Mouse (Mus musculus): ENCODE results near the gene Ntsr2.

The Ntsr2 gene

DNA sequence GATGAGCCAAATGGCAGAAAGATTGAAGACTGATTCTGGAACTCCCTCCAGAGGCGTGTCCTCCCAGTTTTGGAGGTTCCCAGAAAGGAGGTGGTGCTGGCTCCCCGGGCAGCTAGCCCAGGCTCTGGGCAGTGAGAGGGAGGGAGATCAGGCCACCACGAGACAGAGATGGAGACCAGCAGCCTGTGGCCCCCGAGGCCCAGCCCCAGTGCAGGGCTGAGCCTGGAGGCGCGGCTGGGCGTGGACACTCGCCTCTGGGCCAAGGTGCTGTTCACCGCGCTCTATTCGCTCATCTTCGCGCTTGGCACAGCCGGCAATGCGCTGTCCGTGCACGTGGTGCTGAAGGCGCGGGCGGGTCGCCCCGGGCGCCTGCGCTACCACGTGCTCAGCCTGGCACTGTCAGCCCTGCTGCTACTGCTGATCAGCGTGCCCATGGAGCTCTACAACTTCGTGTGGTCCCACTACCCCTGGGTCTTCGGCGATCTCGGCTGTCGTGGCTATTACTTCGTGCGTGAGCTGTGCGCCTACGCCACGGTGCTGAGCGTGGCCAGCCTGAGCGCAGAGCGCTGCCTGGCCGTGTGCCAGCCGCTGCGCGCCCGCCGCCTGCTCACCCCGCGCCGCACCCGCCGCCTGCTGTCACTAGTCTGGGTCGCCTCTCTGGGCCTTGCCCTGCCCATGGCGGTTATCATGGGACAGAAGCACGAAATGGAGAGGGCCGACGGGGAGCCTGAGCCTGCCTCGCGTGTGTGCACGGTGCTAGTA is at the start of gene Ntsr2:
Gene Ntsr2, plus strand, starts transcription at position 51 of the 762 bp plus-strand sequence.
- peak; percentile 50 to 77 for DNase-seq (ENCODE audit: low spot score in 2 of 2)

DNA sequence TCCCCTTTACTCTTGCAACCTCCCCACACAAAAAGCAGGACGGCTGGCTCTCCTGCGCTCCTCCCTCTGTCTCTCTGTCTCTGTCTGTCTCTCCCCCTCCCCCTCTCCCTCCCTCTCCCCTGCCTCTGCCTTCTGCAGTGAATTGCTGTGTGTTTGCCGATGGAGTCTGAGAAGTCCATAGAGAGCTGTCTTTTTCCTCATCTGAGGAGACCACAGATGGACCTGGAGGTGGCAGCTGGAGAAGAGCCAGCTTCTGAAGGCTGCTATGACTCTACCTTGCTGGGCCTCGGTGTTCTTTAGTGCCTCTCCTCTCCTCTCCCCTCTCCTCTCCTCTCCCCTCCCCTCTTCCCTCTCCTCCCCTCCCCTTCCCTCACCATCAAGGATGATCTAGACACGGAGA is 47.6 kb upstream of the Ntsr2 start:
- DNase-seq (ENCODE audit: low spot score in 2 of 2), result no peak

DNA sequence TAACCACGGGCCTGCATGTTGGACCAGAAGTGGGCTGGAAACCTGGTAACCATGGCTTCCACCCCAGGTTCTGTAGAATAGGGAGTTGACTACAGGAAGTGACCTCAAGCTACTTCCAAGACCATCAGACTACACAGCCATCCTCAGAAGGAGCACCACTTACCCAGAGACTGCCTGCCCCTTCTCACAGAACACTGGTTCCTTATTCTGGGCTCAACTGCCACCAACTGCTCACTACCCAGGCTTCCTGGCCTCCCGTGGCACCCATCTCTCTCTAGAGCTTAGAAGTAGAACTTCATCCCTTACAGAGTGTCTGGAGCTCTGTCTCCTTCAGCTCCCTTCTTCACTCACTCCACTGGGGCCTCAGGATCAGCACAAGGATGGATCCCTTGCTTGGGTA is 42.2 kb upstream of the Ntsr2 start, which contains the start of gene Lpin1:
Gene Lpin1, minus strand, starts transcription at position 31 of the 400 bp plus-strand sequence.
- no peak for DNase-seq (ENCODE audit: low spot score in 2 of 2)

DNA sequence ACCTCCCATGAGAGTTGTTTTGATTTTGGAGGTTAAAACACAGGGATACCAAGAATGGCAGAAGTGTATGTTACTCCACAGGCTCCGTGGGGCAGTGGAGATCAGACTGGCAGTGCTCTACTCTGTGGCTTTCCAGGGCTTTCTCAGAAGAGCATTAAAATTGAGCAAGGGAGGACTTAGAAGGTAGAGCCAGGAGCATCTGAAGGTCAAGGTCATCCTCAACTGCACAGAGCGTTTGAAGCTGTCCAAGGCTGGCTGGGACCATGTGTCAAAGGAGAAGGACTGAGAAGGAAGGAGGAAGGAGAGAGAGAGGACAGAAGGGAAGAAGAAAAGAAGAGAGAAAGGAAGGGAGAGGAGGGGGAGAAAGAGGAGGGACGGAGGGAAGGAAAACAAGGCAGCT is 38.6 kb upstream of the Ntsr2 start:
- DNase-seq (ENCODE audit: low spot score in 2 of 2), result no peak

DNA sequence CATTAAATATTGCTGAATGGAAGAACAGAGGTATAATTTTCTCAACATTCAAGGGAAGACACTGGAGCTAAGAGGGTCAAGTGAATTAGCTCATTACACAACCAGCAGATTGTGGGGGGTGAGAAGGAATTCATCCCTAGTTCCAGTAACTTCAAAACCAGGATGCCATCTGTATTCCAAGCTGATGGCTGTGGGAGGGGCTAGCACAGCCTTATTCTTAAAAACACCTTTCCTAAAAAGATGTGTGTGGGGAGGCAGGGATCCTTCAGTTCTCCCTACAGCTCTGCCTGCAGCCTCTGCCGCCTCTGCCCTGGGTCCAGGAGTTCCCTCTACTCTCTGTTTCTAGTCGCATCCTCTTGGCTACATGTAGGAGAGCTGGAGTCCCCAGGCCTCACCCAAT is 37.4 kb upstream of the Ntsr2 start:
- no peak for DNase-seq (ENCODE audit: low spot score in 2 of 2)

DNA sequence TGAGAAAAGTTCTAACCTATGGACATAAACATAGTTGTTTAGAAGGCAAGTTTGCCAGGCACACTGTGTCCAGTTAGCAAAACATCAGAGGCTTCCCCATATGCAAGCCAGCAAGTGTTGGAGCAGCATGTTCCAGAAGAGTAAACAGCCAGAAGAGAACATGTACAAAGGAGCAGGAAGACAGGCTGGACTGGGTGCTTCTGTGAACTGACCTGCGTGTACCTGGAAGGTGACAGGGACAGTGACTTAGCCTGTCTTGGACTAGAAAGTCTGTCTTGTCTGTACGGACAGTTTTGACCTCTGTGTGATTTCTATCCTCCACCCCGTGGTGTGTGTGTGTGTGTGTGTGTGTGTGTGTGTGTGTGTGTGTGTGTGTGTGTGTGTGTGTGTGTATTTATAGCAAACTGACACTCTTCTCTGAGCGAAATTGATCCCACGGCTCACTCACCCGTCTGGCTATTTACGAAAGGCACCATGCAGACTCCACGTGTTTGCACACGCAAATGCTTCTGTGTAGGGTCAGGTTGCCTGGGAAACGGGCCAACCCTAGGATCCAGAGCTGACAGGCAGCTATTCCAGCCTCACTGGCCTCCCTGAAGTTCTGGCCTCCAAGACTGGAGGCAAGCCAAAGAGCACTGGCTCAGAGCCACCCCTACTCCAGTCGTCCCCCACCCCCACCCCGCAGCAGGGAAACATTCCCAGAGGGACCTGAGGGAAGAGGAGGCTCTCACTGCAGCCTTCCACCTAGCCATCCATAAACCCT is 34.5 kb upstream of the Ntsr2 start:
- peak; percentile 35 to 38 for DNase-seq (ENCODE audit: low spot score in 2 of 2)

DNA sequence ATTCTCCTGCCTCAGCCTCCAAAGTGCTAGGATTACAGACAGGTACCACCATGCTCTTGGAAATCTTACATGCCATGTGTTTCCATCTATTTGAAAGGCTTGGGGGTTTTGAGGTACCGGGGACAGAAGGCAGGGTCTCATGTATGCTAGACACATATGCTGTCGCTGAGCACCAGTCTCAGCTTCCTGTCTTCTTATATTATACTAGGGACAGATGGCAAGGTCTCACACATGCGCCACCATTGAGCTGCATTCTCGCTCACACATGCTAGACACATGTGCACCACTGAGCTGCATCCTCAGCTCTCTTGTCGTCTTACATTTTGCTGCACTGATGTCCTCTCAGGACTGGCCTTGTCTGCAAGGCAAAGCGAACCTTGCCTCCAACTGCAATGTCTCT is 33.7 kb upstream of the Ntsr2 start:
- DNase-seq (ENCODE audit: low spot score in 2 of 2), result no peak

DNA sequence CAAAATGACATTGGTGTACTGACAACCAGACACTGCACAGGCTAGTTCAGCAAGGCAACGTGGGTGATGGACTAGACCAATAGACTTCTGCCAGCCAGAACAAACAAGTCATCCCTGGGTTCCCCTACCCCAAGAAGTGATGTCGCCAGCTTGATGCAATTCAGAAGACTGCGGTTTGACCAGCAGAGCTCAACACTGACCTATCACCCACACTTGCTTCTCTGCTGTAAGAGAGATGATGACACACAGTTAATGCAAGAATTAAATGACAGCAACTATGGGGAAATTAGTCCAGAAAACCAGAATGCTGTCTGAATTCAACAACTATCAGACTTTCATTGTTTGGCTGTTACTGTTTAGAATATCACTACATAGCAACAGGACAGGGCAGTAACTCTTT is 33.0 kb upstream of the Ntsr2 start:
- DNase-seq (ENCODE audit: low spot score in 2 of 2), result no peak

DNA sequence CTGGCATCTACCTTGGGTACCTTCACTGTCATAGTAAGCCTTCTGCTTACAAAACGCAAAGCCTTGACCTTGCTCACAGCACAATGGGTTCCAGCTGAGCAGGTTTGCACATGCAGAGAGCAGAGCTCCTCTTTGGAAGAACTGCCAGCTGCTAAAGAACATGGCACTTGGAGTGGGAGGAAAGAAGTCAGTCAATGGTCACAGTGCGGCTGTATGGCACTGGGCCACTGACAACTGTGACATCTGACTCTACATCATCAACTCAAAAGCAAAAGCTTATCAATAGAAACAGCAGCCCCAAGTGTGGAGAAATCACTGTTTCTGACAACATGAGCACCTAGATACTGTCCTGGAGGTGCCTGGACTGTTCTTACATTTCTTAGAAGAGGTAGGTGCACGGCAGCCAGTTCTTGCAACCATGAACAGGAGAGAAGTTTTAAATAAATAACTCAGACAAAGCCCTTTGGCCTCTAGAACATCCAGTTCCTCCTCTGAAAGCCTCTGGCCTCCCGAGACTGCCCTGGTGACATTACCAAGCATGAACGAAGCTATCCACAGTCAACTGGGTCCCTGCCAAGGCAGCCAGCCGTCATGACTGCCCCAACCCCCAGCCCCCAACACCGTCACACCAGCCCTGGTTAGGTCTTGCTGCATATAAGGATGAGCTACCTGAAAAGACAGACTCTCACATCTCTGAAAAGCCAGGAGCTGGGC is 22.9 kb upstream of the Ntsr2 start:
- no peak for DNase-seq (ENCODE audit: low spot score in 2 of 2)

DNA sequence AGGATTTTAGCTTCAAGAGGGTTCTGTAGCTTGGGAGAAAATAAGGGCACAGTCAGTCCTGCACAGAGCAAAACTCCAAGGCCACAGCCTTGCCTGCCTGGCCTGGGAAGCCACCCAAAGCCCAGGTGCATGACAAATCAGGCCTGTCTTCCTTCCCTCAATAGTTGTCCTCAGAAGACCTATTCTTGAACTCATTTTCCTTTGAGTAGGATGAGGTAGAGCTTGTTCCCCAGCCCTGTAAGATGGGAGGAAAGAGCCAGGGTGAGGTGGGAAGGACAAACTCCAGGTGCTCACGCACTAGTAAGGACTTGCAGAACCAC is 22.4 kb upstream of the Ntsr2 start:
- no peak for DNase-seq (ENCODE audit: low spot score in 2 of 2)

DNA sequence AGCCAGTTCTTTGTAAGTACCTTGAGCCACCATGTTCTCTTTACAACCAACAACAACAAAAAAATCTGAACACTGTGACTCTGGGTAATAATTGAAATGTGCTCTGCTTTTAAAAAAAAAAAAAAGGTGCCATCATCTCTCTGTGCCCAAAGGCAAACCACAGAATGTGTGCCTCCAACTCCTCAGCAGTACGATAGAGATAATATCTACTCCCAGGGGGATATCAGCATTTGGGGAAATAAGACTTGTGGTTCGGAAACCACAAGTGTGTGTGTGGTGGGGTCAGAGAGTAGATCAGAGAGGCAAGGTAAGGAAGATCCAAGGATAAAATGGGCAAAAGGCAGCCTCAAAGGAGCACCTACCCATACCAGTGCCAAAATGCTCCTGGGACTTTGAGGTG is 21.8 kb upstream of the Ntsr2 start:
- DNase-seq (ENCODE audit: low spot score in 2 of 2), result no peak

DNA sequence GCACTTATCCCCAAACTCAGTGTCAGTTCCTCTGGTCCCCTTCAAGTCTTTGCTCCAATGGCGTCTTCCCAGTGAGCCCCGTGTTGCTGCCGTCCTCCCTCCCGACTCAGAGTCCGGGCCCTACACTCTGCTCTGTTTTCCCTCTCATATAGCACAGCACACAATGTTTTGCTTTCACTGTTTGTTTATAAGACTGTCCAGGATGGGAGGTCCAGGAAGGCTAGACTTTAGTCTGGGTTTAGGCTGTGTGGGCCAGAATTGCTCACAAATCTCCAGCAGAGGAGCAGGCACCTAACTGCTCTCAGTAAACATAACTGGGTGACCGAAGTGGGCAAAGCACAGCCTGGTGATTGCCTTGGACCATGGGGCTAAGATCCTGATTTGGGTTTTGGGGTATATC is 19.9 kb upstream of the Ntsr2 start:
- DNase-seq (ENCODE audit: low spot score in 2 of 2), result no peak

DNA sequence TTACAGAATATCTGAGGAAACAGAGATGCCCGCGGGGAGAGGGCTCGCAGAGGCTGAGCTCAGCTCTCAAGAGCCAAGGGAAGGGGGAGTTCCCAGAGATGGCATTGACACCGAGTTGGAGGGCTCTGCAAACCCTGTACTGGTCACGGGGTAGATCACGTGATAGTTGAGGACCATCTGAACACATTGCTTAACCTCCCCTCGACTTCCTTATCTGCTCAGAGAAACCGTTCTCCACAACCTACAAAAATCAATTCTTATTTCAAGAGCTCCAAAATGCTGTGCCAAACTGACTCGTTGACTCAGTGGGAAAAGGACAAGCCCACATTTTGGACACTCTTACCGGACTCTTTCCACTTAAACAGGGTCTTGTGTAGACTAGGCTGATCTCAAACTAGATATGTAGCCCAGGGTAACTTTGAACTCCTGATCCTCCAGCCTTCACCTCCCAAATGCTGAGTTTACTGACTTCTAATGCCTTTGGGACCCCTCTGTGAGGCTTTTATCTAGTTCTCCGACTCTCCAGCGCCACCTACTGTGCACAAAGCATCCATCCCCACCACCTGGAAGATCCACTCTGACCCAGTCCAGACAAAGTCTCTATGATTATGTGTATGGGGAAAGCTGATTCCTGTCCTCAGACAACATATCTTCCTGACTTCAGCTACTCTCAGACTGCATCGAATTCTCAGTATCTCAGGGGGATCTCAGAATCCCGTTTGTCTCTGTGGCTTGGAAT is 18.9 kb upstream of the Ntsr2 start:
- peak in 1 of 2 experiments; percentile 21 for DNase-seq (ENCODE audit: low spot score in 2 of 2)

DNA sequence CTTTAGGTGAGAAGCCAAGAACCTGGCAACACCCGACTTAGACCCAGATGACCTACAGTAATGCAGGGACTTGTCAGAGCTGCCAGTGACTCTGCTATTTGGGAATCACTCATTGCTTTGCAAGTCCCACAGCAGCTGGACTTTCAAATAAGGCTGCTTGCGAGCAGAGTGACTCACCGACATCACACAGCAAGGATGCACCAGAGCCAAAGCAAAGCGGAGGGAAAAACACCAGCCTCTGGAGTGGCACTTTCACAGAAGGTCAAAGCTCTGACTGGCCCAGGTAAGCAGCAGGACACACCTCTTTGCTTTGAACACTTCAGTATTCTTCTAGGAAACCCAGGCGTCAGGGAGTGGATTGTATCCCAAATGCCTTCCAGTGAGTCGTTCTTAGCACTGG is 17.4 kb upstream of the Ntsr2 start:
- DNase-seq (ENCODE audit: low spot score in 2 of 2), result no peak

DNA sequence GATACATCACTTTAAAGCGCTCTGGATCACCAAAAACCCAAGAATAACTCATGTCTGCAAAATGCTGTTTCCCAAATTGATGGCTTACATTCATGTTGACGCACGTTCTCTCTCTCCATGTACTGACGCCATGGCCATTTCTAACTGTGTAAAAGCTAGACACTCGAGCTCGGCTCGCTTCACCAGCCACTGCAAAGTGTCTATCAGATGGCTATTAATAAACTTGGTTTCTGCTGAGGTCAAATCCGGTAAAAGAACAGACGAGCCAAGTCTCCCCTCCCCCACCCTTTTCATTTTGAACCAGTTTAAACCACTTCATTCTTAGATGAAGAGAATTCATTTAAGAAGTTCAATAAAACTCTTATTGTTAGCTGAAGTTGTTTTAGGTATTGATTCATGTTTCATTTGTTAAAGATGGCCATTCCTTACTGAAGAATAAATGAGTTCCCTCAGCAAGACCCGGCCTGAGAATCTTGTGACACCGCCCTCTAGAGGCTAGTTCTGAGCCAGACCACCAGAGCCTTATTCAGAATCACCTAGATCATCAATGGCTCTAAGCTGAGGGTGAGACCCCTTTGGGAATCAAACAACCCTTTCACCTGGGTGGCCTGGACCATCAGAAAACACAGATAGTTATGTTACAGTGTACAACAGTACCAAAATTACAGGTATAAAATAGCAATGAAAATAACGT is 14.0 kb upstream of the Ntsr2 start:
- DNase-seq (ENCODE audit: low spot score in 2 of 2), result no peak

DNA sequence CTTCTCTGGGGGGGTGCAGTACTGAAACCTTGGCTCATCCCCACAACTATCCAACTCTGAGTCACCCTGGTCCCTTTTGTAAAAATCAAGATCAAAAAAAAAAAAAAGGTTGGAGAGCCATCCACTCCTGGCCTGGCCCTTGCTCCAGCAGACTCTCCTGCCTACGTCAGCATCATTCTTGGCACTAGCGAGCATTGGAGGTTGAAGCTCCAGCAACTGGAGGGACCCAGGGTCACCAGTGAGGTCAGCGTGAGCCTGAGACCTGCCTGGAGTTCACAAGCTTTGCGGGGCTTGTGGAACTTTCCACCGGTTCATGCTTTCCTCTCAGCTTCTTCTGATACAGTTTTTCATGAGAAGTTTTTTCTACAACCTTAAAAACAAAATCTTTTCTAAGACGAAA is 13.1 kb upstream of the Ntsr2 start:
- DNase-seq (ENCODE audit: low spot score in 2 of 2), result no peak

DNA sequence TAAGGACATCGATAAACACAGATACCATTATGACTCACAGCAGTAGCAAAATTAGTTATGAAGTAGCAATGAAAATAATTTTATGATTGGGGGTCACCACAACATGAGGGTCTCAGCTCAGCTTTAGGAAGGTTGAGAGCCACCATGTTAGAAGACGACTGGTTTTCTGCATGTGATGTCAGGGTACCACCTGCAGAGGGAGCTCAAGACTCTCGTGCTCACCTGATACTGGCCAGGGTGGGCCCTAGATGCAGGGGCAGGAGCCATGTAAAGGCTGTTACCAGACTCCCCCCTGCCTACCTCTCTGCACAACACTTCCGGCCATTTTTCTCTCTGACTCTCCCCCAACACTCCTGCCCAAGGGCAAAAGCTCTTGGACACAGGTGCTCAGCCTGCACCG is 11.2 kb upstream of the Ntsr2 start:
- no peak for DNase-seq (ENCODE audit: low spot score in 2 of 2)

DNA sequence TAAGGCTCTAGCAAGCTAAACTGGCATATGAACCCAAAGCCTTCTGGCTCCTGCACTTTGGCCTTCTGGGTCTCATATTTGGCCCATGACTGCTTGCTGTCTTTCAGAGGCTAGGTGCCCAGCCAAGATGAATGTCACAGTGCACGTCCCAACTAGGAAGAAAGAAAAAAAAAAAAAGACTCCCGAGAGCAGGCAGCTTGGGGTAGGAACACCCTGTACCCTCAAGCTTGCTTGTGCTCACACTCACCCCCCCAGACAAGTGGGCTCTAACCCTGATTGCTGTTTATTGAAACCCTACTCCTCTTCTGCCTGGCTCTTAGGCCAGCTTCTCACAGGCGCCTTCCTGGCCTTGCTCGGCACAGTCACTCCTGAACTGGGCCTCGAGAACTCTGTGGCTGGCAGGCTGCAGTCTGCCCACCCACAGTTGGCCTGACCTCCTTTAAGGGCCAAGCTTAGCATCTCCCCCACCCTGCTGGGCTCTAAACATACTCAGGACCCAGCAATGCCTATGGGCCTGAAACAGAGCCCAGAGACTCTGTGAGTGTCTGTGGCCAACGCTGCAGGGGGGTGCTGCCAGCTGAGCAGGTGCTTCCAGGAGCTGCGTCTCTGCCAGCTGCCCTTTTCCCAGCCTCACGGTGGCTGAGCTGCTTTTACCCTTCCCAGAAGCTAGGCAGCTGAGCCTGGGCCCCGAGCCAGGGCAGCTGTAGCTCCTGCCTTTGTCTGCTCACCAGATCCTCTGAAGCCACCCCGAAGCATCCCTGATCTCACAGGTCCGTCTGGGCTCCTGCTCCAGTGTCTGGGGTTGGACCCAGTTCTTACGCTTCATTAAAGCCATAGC is 9.5 kb upstream of the Ntsr2 start:
- no peak for DNase-seq (ENCODE audit: low spot score in 2 of 2)

DNA sequence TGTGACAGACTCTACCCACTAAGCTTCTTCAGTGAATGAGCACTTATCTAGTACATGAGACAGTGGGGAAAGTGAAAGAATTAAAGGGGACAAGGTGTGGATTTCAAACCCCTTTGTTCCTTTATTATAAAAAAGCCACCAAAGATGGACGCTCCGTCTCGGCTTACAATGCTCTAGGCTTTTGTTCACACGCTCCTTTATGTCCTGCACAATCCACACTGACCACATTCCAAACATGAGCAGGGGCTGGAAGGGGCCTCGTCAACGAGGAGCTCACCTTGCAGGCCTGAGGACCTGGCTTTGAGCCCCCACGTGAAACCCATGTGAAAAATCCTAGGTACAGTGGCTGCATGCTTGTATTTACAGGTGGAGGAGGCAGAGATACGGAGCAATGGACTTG is 8.5 kb upstream of the Ntsr2 start:
- DNase-seq (ENCODE audit: low spot score in 2 of 2), result no peak

DNA sequence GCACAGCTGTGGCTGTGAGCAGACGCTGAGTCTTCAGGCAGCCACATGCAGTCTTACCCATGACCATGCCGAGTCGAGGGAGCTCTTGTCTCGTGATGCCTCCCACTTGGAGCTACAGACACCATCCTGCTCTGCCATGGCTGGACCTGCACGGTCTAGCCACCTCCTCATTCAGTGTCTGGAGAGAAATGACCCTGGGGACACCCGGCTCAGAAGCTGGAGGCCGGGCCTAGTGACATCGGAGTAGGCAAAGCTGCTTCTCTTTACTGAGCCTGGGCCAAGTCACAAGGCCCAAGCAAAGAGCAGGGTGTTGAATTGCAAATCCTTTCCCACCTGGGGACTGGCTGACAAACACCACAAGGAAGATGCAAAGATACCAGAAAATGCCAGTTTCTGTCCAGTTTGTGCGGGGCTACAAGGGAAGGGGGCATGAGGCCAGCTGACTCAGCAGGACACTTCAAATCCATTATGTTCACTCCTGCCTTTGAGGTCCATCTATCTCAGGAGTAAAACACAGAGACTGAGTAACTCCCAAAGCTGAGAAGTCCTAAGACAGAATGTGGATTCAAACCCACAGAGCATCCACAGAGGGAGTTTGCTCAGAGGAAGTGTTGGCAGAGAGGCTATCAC is 6.3 kb upstream of the Ntsr2 start:
- no peak for DNase-seq (ENCODE audit: low spot score in 2 of 2)

All from urinary bladder, adult 18-20 months (tissue).